Mouse (Mus musculus) ES-Bruce4 (cell line): ENCODE results near the gene Bahcc1. TPM values are rescaled to one million over a fixed set of nuclear protein-coding genes. Genes with fewer than 3 reads are reported as not detected.

Experiments used
- H3K27ac ChIP-seq: 2 replicates; pipeline ENCODE4 v1.5.1; 2012; ENCODE audit warnings: low read length, inconsistent platforms; ENCODE audit not compliant: insufficient read depth
- H3K27me3 ChIP-seq: 2 replicates; pipeline ENCODE4 v1.6.1; 2012; ENCODE audit warnings: mild to moderate bottlenecking, low read length, inconsistent platforms; ENCODE audit not compliant: control insufficient read depth, poor library complexity, insufficient read depth, severe bottlenecking
- H3K36me3 ChIP-seq: 2 replicates; pipeline ENCODE4 v1.6.1; 2012; ENCODE audit warnings: inconsistent platforms, mild to moderate bottlenecking, low read length, moderate library complexity; ENCODE audit not compliant: control insufficient read depth, poor library complexity, insufficient read depth, severe bottlenecking
- H3K4me1 ChIP-seq: one replicate; pipeline ENCODE4 v1.8.1; 2011; ENCODE audit warnings: low read length; ENCODE audit not compliant: control insufficient read depth, insufficient read depth
- H3K4me3 ChIP-seq: 2 replicates; pipeline ENCODE4 v1.5.1; 2011; ENCODE audit warnings: low read depth, mild to moderate bottlenecking, low read length
- H3K9ac ChIP-seq: 2 replicates; pipeline ENCODE4 v1.6.1; 2012; ENCODE audit warnings: low read depth, mild to moderate bottlenecking, inconsistent platforms; ENCODE audit not compliant: poor library complexity, severe bottlenecking
- H3K9me3 ChIP-seq: replicated peaks from 2 replicates; pipeline ENCODE4 v1.6.1; 2012; ENCODE audit warnings: mild to moderate bottlenecking, low read length, inconsistent platforms; ENCODE audit not compliant: control insufficient read depth, poor library complexity, insufficient read depth, severe bottlenecking
- CTCF ChIP-seq: IDR thresholded peaks from one replicate; pipeline ENCODE4 v1.8.1; 2011; ENCODE audit warnings: low read depth, low read length
- EP300 ChIP-seq: IDR thresholded peaks from 2 replicates; pipeline ENCODE4 v1.6.1; 2011; ENCODE audit warnings: low read depth, low read length; ENCODE audit not compliant: insufficient read depth
- POLR2A ChIP-seq: IDR thresholded peaks from one replicate; pipeline ENCODE4 v1.8.1; 2011; ENCODE audit warnings: low read length; ENCODE audit not compliant: insufficient read depth
- polyA plus RNA-seq: library from polyadenylated mRNA; stranded (reverse); fragments of >200 nt; gene quantifications from 2 replicates; pipeline ENCODE4 v1.2.4, GENCODE M21; 2011; ENCODE audit warnings: low read depth; ENCODE audit not compliant: missing spikeins, insufficient read depth, insufficient read length

Bahcc1 gene
- polyA plus RNA-seq, 1 experiment = 21.6 TPM

DNA sequence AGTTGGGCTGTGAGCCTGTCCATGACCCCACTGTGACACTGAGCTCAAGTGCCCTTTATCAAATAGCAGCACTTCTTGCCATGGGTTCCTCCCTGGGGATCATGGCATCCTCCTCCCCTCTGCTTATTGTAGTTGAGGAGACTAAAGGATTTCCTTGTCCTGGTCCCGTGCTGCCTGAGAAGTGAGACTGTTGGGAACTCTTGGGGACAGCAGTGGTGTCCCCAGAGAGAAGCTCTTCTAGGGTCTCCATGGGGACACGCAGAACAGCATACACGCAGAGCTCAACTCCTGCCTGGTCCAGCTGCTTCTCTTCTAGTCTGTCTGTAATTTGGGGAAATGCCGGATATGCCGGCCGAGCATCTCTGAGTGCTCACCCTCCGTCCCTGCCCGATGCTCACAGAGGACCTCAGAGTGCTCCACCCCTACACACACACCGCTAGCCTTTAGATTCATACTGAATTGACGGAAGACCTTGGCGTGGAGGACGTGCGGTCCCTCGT is 33.6 kb downstream of the Bahcc1 start:
- no peak for TF ChIP-seq POLR2A
- TF ChIP-seq CTCF = no peak
- no peak for TF ChIP-seq EP300
- H3K36me3 ChIP-seq = no peaks in the 10 kb centered on the region
- no peak overlapping the region for H3K9ac ChIP-seq
- no peak overlapping the region for H3K27ac ChIP-seq
- no peaks in the 10 kb centered on the region for H3K27me3 ChIP-seq
- no peak overlapping the region for H3K4me3 ChIP-seq
- H3K4me1 ChIP-seq = peaks cover 12% of the 10 kb centered on the region
- no peaks in the 10 kb centered on the region for H3K9me3 ChIP-seq

- no peak overlapping the region for H3K27ac ChIP-seq
- H3K27me3 ChIP-seq = no peaks in the 10 kb centered on the region
- no peak overlapping the region for H3K9ac ChIP-seq
- TF ChIP-seq EP300 = no peak
- TF ChIP-seq CTCF = no peak
- no peak for TF ChIP-seq POLR2A
- H3K9me3 ChIP-seq = no peaks in the 10 kb centered on the region
- H3K4me3 ChIP-seq = no peak overlapping the region
- peaks cover 8% of the 10 kb centered on the region for H3K4me1 ChIP-seq
- no peaks in the 10 kb centered on the region for H3K36me3 ChIP-seq
These were observed 34.5 kb downstream of the Bahcc1 start for GRCm38 (mm10) chr11:120267274-120267673.

DNA sequence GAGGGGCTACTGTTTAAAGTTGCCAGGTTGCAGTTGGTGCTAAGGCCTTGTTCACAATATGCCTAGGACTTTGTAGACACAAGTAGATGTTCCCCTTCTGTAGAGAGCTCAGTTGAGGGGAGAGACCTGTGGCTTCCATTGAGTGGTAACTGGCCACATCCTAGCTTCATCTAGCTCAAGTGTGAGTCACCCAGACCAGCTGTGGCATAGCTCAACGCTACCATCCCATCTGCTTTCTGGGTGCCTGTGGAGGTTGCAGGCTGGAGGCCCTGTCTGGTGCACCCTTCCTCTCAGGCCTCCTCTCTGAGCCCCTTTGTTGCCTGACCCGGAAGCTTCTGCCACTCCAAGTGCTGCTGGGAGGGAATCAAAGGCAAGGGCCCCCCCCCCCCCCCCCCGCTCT is 34.9 kb downstream of the Bahcc1 start:
- no peak for TF ChIP-seq CTCF
- no peak for TF ChIP-seq EP300
- no peak for TF ChIP-seq POLR2A
- H3K27ac ChIP-seq = no peak overlapping the region
- no peak overlapping the region for H3K4me3 ChIP-seq
- no peaks in the 10 kb centered on the region for H3K36me3 ChIP-seq
- no peak overlapping the region for H3K9ac ChIP-seq
- H3K27me3 ChIP-seq = no peaks in the 10 kb centered on the region
- H3K9me3 ChIP-seq = no peaks in the 10 kb centered on the region
- peaks cover 8% of the 10 kb centered on the region for H3K4me1 ChIP-seq

- Histone ChIP-seq H3K36me3 (no peaks in the 10 kb centered on the region), H3K4me1 (peaks cover 8% of the 10 kb centered on the region), H3K27ac (no peak overlapping the region), H3K27me3 (no peaks in the 10 kb centered on the region), H3K4me3 (no peak overlapping the region), H3K9ac (no peak overlapping the region), H3K9me3 (no peaks in the 10 kb centered on the region)
- TF ChIP-seq EP300 (no peak), CTCF (no peak), POLR2A (no peak)
These were observed 35.6 kb downstream of the Bahcc1 start for GRCm38 (mm10) chr11:120268195-120268967.

DNA sequence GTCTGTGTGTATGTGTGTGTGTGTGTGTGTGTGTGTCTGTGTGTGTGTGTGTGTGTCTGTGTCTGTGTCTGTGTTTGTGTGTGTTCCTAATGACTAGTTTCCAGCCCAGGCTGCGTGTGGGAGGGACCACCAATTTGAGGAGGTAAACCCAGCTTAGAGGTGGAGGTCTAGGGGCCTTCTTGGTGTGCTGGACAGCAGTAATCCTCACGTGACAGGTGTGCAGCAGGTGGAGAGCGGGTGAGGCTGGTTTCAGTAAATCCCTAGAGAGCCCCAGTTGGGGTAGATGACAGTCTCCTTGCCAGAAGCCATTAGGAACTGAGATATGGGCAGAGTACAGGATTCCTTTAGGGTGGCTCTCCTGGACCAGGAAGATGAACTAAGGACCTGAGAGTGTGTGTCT is 36.3 kb downstream of the Bahcc1 start:
- Histone ChIP-seq H3K4me1 (peaks cover 8% of the 10 kb centered on the region), H3K27ac (no peak overlapping the region), H3K36me3 (no peaks in the 10 kb centered on the region), H3K4me3 (no peak overlapping the region), H3K9ac (no peak overlapping the region), H3K9me3 (no peaks in the 10 kb centered on the region), H3K27me3 (no peaks in the 10 kb centered on the region)
- TF ChIP-seq CTCF (no peak), EP300 (no peak), POLR2A (no peak)

DNA sequence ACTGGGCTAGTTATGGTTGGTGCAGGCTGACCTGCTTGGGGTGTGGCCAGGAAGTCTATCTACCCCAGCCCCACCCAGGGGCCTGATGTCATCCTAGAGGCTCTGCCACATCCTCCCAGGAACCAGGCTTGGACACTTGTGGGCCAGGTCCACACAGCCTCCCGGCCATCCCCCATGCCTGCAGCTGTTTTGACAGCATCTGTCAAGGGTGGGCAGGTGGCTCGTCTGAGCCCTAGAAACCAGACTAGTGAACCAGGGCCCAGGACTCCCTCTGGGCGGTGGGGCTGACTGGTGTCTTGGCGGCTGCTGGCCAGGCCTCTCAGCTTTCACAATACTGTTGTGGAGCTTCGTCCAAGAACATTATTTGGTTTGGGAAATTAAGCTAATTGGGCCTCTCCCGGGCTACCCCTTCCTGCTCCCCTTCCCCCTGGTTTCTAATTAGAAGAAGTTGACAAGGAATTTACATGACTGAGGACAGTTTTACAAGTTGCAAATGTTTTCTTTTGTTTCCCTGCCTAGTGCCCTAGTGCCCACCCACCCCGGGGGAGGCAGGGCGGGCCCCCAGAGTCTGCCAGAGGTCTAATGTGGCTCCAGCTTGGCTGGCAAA is 36.9 kb downstream of the Bahcc1 start:
- Histone ChIP-seq H3K27ac (no peak overlapping the region), H3K4me3 (no peak overlapping the region), H3K9me3 (no peaks in the 10 kb centered on the region), H3K4me1 (peaks cover 8% of the 10 kb centered on the region), H3K27me3 (no peaks in the 10 kb centered on the region), H3K9ac (no peak overlapping the region), H3K36me3 (peaks cover 2% of the 10 kb centered on the region; the same call in 1 of the 2 replicates)
- no peak for TF ChIP-seq EP300
- no peak for TF ChIP-seq CTCF
- no peak for TF ChIP-seq POLR2A
